Mouse (Mus musculus) MEL (cell line): Measurements from ENCODE around the gene Ccdc57.
A peak's percentile ranks its signal among the peaks of the same experiment; 100 is the strongest.

Experiments
- CHD1 ChIP-seq: IDR thresholded peaks from 2 replicates; pipeline ENCODE4 v1.6.1; 2012; ENCODE audit warnings: low read depth, mild to moderate bottlenecking, inconsistent platforms, low read length, improper control_type of control experiment
- CHD2 ChIP-seq: IDR thresholded peaks from 2 replicates; pipeline ENCODE4 v1.6.1; 2011; ENCODE audit warnings: low read length, improper control_type of control experiment
- CTCF ChIP-seq, 3 experiments: IDR thresholded peaks in 2 of 3; conservative IDR thresholded peaks in 1 of 3; 2 replicates each; pipeline ENCODE4 v1.5.1; 2011 to 2012; ENCODE audit warnings: low read length in 3 of 3, low read depth in 2 of 3, mild to moderate bottlenecking in 2 of 3, improper control_type of control experiment in 1 of 3, inconsistent platforms in 1 of 3, mixed read lengths in 1 of 3, moderate library complexity in 1 of 3; ENCODE audit not compliant: control insufficient read depth in 1 of 3, insufficient read depth in 1 of 3, poor library complexity in 1 of 3, severe bottlenecking in 1 of 3
- E2F4 ChIP-seq: IDR thresholded peaks from 2 replicates; pipeline ENCODE4 v1.6.1; 2011; ENCODE audit warnings: low read depth, low read length, improper control_type of control experiment, borderline replicate concordance
- ELF1 ChIP-seq: IDR thresholded peaks from 2 replicates; pipeline ENCODE4 v1.6.1; 2014; ENCODE audit warnings: low read depth, mild to moderate bottlenecking, inconsistent platforms, low read length, improper control_type of control experiment, moderate library complexity
- MAFK ChIP-seq: IDR thresholded peaks from 2 replicates; pipeline ENCODE4 v1.6.1; 2011; ENCODE audit warnings: low read depth, mild to moderate bottlenecking, low read length, improper control_type of control experiment, borderline replicate concordance
- POLR2A ChIP-seq, 2 experiments: IDR thresholded peaks; 2 replicates each; pipeline ENCODE4 v1.6.1; 2011 to 2012; ENCODE audit warnings: low read length in 2 of 2, mild to moderate bottlenecking in 2 of 2, control low read depth in 1 of 2, improper control_type of control experiment in 1 of 2, low read depth in 1 of 2, moderate library complexity in 1 of 2; ENCODE audit not compliant: control insufficient read depth in 1 of 2, insufficient read depth in 1 of 2, poor library complexity in 1 of 2
- RAD21 ChIP-seq: IDR thresholded peaks from 2 replicates; pipeline ENCODE4 v1.6.1; 2011; ENCODE audit warnings: mild to moderate bottlenecking, low read depth, low read length, improper control_type of control experiment
- SMC3 ChIP-seq: IDR thresholded peaks from 2 replicates; pipeline ENCODE4 v1.6.1; 2011; ENCODE audit warnings: low read depth, low read length, improper control_type of control experiment
- TAL1 ChIP-seq: IDR thresholded peaks from 2 replicates; pipeline ENCODE4 v1.6.1; 2012; ENCODE audit warnings: mild to moderate bottlenecking, inconsistent platforms, low read length, moderate library complexity, mixed read lengths
- TCF12 ChIP-seq: IDR thresholded peaks from 2 replicates; pipeline ENCODE4 v1.6.1; 2014; ENCODE audit warnings: low read depth, mild to moderate bottlenecking, inconsistent platforms, low read length, improper control_type of control experiment, moderate library complexity
- ZKSCAN1 ChIP-seq: IDR thresholded peaks from 2 replicates; pipeline ENCODE4 v1.6.1; 2012; ENCODE audit warnings: low read depth, mild to moderate bottlenecking, inconsistent platforms, low read length, improper control_type of control experiment, moderate library complexity
- ZNF384 ChIP-seq: IDR thresholded peaks from 2 replicates; pipeline ENCODE4 v1.6.1; 2012; ENCODE audit warnings: low read depth, mild to moderate bottlenecking, inconsistent platforms, low read length, improper control_type of control experiment

DNA sequence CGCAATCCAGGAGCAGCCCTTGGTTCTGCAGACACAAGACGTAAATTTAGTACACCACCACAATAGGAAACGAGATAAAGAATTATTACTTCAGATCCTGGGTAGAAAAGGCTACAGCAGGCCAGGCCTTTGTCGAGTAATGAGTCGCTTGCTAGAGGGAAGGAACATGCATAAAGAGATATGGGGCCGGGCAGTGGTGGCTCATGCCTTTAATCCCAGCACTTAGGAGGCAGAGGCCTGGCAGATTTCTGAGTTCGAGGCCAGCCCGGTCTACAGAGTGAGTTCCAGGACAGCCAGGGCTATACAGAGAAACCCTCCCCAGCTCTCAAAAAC lies 136.1 kb downstream of the Ccdc57 start:
- TF ChIP-seq TAL1 (no peak), CTCF (IDR thresholded peaks at IDR 0.05 in 2 of 3, conservative IDR thresholded peaks at IDR 0.05 in 1 of 3; ENCODE audit: control insufficient read depth in 1 of 3, insufficient read depth in 1 of 3, low read depth in 2 of 3, low read length in 3 of 3, poor library complexity in 1 of 3, severe bottlenecking in 1 of 3) (no peak), E2F4 (no peak), ZKSCAN1 (no peak), TCF12 (no peak), ZNF384 (no peak), MAFK (no peak), RAD21 (no peak), CHD1 (no peak), CHD2 (no peak), POLR2A (IDR thresholded peaks at IDR 0.05; ENCODE audit: control insufficient read depth in 1 of 2, insufficient read depth in 1 of 2, low read depth in 1 of 2, low read length in 2 of 2, poor library complexity in 1 of 2) (no peak), ELF1 (no peak), SMC3 (peak; percentile 30)
